Mouse (Mus musculus) liver, embryonic 14.5 days (tissue): ENCODE measurements at regions not wholly inside any gene's neighbourhood (a gene's known extent, or its start where the extent isn't known, plus 50 kb on each side); places are given as distances from the start of the nearest gene placed in this dataset.

Source experiments
- ATAC-seq: fragments of 200-750 bp; cut with Nextera tagmentation; 2 replicates; pipeline ENCODE4 v1.8.0; 2017; ENCODE audit warnings: moderate number of reproducible peaks, mild to moderate bottlenecking, moderate library complexity; ENCODE audit not compliant: insufficient read depth
- DNase-seq, 3 experiments: peaks; one replicate each; pipeline ENCODE4 v3.0.0-alpha.2; 2012 to 2013; ENCODE audit warnings: low read depth in 3 of 3, low spot score in 3 of 3
- H3K27ac ChIP-seq: fragments of 300-500 bp; sonication (generic); 2 replicates; pipeline ENCODE4 v1.5.1; 2014; ENCODE audit warnings: moderate library complexity, mild to moderate bottlenecking, control low read depth, inconsistent platforms
- H3K27me3 ChIP-seq: fragments of 300-500 bp; sonication (generic); 2 replicates; pipeline ENCODE4 v1.6.1; 2014; ENCODE audit warnings: mild to moderate bottlenecking, low read length, moderate library complexity; ENCODE audit not compliant: control insufficient read depth, insufficient read depth
- H3K36me3 ChIP-seq: fragments of 300-500 bp; sonication (generic); replicated peaks from 2 replicates; pipeline ENCODE4 v1.6.1; 2014; ENCODE audit warnings: low read depth; ENCODE audit not compliant: control insufficient read depth, insufficient read depth
- H3K4me1 ChIP-seq, 2 experiments: fragments of 200-500 bp in 1 of 2; fragments of 300-500 bp in 1 of 2; sonication (generic) in 1 of 2; replicated peaks; 2 replicates each; pipeline ENCODE4 v1.6.1; 2012 to 2014; ENCODE audit warnings: antibody characterized with exemption in 1 of 2, inconsistent platforms in 1 of 2, low read length in 1 of 2; ENCODE audit not compliant: control insufficient read depth in 2 of 2, insufficient read depth in 2 of 2
- H3K4me2 ChIP-seq: fragments of 300-500 bp; sonication (generic); 2 replicates; pipeline ENCODE4 v1.6.1; 2014; ENCODE audit warnings: low read depth, mild to moderate bottlenecking, control low read depth, moderate library complexity
- H3K4me3 ChIP-seq, 2 experiments: fragments of 200-500 bp in 1 of 2; fragments of 300-500 bp in 1 of 2; sonication (generic) in 1 of 2; 2 replicates each; pipeline ENCODE4 v1.5.1; 2012 to 2014; ENCODE audit warnings: low read depth in 2 of 2, low read length in 2 of 2, mild to moderate bottlenecking in 2 of 2, control low read depth in 1 of 2, inconsistent platforms in 1 of 2, moderate library complexity in 1 of 2; ENCODE audit not compliant: insufficient read depth in 1 of 2
- H3K9ac ChIP-seq: fragments of 300-500 bp; sonication (generic); replicated peaks from 2 replicates; pipeline ENCODE4 v1.6.1; 2014; ENCODE audit warnings: mild to moderate bottlenecking, control low read depth, moderate library complexity
- H3K9me3 ChIP-seq: fragments of 300-500 bp; sonication (generic); 2 replicates; pipeline ENCODE4 v1.6.1; 2016; ENCODE audit warnings: low read length, mixed read lengths; ENCODE audit not compliant: control insufficient read depth
- CTCF ChIP-seq: IDR thresholded peaks from 2 replicates; pipeline ENCODE4 v1.5.1; 2016; ENCODE audit warnings: antibody characterized with exemption, low read depth, control low read depth
- EP300 ChIP-seq: IDR thresholded peaks from 2 replicates; pipeline ENCODE4 v1.6.1; 2016; ENCODE audit warnings: antibody characterized with exemption, low read depth
- WGBS: fragments of 180-500 bp; shearing (Covaris S2); extraction: QIAGEN DNeasy Blood & Tissue Kit; methylation state at CpG from one replicate; pipeline ENCODE4 v1.1.7; 2014; ENCODE audit not compliant: insufficient replicate concordance; 5-methylcytosine and 5-hydroxymethylcytosine counted together

DNA sequence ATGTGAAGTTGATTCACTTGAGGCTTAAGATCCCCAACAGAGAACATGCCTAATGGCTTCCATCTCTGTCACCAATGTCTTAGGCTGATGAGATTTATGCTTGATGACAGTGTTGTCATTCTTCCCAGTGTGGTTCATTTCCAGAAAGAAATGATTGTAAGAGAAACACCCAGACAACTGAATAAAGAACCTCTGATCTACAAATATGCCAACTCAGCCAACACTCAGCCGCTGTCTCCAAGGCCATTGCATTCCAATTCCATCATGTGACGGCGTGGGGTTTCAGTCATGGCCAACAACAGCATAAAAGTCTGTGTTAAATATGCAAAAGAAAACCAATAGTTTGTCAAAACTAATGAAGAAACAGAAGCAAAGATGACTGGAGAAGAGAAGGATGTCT lies 230.7 kb upstream of the Gm21798 start:
- Histone ChIP-seq H3K27me3 (no peaks in the 10 kb centered on the region), H3K9me3 (no peaks in the 10 kb centered on the region), H3K4me2 (no peak overlapping the region), H3K4me3 (no peak overlapping the region), H3K9ac (no peak overlapping the region), H3K36me3 (no peaks in the 10 kb centered on the region), H3K4me1 (no peaks in the 10 kb centered on the region), H3K27ac (no peak overlapping the region)
- no peak for ATAC-seq
- TF ChIP-seq CTCF (no peak), EP300 (no peak)
- DNase-seq: no peak
- WGBS: 68% methylated on average over 3 of the region's 3 CpGs

DNA sequence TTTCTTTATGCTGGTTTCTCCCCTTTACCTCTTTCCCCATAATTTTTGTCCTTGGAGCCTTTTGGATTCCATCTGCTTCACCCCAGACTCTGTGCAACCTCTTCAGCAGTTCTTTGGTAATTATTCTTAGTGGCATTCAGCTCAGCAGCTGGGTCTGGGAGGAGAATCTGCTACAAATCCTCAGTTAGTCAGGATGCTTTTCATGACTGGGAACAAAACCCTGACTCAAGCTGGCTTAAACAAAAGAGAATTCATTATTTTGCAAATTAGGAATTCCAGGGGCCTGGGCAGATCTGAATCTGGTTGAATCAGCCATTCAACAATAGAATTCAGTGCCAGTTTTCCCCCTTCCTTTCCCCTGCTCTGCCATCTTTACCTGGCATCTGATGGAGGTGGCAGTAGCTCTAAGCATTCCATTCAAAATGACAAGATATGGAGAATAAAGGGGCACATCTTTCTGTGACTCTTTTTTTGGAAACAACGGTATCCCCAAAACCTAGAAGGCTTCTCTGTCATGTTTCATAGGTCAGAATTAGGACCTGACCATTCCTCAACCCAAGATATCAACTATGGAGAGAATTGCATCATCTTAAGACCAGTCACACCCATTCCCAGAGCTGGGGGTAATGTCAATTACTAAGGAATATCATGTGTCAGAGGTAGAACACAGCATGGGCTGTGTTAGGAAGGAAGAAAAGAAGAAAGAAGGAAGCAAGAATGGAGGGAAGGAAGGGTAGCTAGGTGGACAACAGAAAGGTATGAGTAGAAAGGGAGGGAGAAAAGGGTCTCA lies 227.2 kb upstream of the Gm21798 start:
- no peaks in the 10 kb centered on the region for H3K27me3 ChIP-seq
- no peaks in the 10 kb centered on the region for H3K36me3 ChIP-seq
- no peak overlapping the region for H3K9ac ChIP-seq
- ATAC-seq (no peak), DNase-seq (no peak)
- H3K9me3 ChIP-seq: no peaks in the 10 kb centered on the region
- H3K4me3 ChIP-seq: no peak overlapping the region
- TF ChIP-seq EP300 (no peak), CTCF (no peak)
- 33% methylated on average over 1 of the region's 1 CpGs for WGBS
- no peak overlapping the region for H3K27ac ChIP-seq
- H3K4me1 ChIP-seq: no peaks in the 10 kb centered on the region
- no peak overlapping the region for H3K4me2 ChIP-seq

DNA sequence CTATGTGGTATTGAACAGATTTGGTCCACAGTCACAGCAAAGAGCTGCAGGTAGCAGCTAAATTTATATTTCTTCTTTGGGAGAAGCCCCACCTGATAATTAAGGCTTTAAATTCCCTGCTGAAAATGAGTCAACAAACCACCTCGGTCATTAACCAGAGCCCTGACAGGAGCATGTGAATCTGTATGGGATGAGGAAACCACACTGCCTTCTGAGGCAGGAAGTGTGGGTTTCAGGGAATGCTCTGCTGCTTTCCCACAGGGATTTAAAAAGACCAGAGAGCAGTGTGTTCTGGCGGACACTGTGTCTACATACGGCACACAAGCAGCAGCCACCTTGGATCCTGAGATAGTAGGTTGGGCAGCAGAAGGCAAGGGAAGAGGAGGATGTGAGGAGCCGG lies 204.0 kb upstream of the Gm21798 start:
- Histone ChIP-seq H3K4me1 (no peaks in the 10 kb centered on the region), H3K9ac (no peak overlapping the region), H3K27me3 (no peaks in the 10 kb centered on the region), H3K4me2 (no peak overlapping the region), H3K27ac (no peak overlapping the region), H3K4me3 (no peak overlapping the region), H3K9me3 (no peaks in the 10 kb centered on the region), H3K36me3 (no peaks in the 10 kb centered on the region)
- no peak for TF ChIP-seq CTCF
- WGBS: 8% methylated on average over 4 of the region's 4 CpGs
- no peak for ATAC-seq
- DNase-seq: no peak

DNA sequence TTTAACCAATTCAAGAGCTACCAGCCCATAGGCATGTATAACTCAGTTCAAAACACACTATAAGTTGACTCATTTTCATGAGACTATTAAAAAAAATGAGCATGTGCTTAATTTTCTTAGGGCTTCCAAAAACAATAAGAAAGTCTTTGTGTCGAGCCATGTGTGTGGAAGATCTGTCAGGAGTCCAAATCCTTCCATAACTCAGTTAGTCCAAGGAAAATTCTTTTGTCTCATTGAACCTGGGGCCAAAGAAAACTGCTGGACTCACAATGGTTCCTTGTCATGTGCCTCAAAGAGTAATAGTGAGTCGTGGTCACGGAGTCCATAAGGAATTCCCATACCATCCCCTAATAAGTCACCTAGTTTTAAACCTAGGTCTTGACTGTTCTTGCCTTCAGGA lies 199.0 kb upstream of the Gm21798 start:
- no peak overlapping the region for H3K27ac ChIP-seq
- no peaks in the 10 kb centered on the region for H3K9me3 ChIP-seq
- no peaks in the 10 kb centered on the region for H3K4me1 ChIP-seq
- H3K36me3 ChIP-seq: no peaks in the 10 kb centered on the region
- ATAC-seq: no peak
- H3K9ac ChIP-seq: no peak overlapping the region
- TF ChIP-seq EP300 (no peak), CTCF (no peak)
- DNase-seq: no peak
- H3K4me2 ChIP-seq: no peak overlapping the region
- WGBS: 47% methylated on average over 3 of the region's 3 CpGs
- no peaks in the 10 kb centered on the region for H3K27me3 ChIP-seq
- no peak overlapping the region for H3K4me3 ChIP-seq

DNA sequence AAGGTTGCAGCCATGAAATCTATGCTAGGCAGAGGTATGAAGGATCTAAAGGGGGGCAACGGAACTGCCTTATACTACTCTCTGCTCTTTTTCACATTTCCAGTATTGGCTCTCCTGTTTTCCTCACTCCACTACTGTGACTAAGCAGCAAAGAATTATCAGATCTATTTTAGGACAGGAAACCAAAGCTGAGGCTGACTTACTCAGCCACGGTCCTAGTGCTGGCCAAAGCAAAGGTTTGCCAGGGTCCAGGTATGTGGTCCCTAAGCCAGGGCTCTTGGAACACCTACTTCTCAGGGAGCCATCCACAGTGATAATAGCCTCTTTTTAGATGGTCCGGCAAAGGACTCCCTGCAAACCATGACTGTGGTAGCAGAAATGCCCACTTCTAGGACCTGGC lies 195.6 kb upstream of the Gm21798 start:
- TF ChIP-seq EP300 (no peak), CTCF (no peak)
- no peaks in the 10 kb centered on the region for H3K27me3 ChIP-seq
- H3K27ac ChIP-seq: no peak overlapping the region
- H3K36me3 ChIP-seq: no peaks in the 10 kb centered on the region
- no peak overlapping the region for H3K9ac ChIP-seq
- no peak overlapping the region for H3K4me2 ChIP-seq
- H3K9me3 ChIP-seq: no peaks in the 10 kb centered on the region
- ATAC-seq (no peak), DNase-seq (no peak)
- WGBS: 41% methylated on average over 3 of the region's 3 CpGs
- no peak overlapping the region for H3K4me3 ChIP-seq
- no peaks in the 10 kb centered on the region for H3K4me1 ChIP-seq
